Mouse (Mus musculus): ENCODE results near the gene Mrpl9.

The Mrpl9 gene

DNA sequence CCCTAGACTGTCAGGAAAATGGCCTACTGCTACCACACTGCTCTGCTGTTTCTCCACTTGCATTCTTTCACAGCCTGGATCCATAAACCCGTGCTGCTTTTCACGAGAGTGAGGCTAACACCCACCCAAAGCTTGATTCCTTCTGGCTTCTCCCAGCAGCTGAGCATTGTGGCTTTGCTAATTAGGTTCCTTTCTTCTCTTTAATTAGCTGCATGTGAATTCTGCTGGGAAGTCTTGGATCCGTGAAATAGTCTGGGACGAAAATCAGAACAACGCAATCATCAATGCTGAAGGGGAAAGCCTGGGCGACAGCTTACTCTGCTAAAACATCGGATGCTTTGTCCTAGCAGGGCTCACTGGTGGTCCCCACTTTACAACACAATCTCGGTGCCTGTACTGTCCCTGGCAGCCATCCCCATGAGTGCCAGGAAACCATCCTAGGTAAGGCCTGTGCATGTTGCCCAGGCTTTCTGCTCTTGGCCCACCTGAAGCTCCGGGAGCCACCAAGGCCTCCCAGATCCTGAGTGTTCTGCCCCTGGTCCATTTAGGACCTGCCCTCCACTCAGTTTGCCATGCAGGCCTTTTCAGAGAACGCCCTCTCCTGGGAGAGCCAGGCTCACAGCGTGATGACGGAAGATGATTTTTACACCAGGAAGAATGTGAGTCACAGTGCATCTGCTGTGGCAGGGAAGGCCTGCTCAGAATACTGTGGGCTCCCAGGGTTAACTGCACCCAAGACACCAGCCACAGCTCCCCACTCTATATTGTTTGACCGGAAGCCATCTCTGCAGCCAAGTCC lies 22.7 kb downstream of the Mrpl9 start:
- DNase-seq (ENCODE audit: low spot score): no peak

DNA sequence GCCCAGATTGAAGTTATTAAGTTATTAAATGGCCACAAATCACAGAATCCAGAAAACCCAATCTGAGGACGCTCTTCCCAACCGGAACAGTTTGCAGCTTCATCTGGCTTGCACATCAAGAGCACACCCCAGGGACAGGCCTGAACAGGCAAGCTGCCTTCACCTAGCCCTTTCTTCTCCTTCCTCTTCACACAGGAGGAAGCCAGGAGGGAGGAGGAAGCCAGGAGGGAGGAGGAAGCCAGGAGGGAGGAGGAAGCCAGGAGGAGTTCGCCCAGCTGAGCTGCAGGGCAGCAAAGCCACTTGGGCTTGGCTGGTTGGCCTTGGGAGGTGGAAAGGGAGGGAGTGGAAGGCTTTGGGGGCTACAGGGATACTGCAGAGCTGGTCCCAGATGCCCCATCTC lies 25.8 kb downstream of the Mrpl9 start:
- DNase-seq (ENCODE audit: low spot score): no peak

DNA sequence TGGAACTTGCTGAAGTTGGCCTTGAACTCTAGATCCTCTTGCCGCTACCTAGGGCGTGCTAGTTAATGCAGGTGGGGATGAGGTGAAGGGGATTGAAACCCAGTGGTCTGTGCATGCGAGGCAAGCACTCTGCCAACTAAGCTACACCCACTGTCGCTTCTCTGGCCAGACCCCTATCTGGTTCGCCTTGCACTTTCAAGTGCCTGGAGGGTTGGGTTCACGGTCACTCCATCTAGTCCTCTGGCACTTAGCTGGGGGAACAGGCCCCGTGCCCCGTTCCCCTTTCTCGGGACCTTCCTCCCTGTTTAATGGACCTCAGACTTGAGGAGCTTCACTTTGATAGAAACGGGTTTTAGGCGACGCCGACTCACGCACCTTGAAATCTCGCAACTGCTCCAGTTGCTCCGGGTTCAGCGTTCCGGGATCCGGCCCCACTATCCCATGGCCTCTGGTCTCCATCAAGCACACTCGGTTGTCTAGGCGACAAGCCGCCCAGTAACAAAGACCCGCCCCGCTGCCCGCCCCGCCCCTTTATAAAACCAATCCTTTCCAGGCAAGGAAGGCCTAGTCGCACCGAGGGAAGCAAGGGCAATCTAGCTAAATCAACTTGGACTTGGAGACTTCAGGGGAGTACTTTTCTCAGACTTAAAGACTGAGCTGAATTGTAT lies 29.5 kb downstream of the Mrpl9 start:
- peak; percentile 86 for DNase-seq (ENCODE audit: low spot score)

DNA sequence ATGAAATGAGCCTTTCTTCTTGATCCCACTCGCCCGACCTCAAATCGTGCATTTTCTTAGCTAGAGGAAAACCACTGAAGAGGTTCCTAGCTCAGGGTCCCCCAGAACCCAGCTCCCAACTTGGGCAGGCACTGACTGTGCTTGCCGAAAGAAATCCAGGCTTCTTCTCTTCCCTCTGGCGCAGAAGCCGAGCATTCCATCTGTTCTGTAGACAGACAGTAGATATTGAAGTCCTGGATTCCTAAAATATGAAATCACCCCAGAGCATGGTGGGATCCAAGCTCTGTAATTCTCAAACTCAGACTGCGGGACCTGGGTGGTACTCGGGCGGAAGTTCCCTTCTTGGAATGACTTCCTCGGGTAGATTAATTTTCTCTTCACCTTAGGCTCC lies 30.0 kb downstream of the Mrpl9 start:
- DNase-seq (ENCODE audit: low spot score): peak; percentile 12

DNA sequence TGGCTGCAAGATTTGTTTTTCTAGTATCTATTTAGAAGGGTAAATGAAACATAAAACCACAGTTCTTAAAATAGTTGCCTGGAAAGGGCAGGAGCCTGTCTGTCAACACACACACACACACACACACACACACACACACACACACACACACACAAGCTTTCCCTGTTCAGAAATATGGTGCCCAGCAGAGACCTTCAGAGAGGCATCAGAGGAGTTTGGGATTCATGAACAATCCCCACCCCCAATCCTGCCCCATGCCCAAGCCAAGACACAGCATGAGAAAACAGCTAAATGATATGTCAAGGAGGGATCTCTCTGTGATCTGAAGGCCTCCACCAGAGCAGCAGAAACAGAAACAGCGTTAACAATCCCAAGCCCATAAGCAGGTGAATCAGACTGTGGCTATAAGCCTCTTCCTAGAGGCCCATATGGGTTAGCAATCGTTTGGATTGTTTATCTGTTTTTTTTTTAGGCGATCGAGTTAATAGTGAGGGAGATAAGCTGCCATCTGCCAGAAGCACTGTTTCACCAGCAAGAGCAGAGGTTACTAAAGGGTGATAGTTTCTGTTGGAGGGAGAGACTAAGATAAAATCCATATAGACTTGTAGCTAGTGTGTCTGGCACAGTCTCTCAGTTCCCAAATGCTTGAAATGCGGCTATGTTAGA lies 30.6 kb downstream of the Mrpl9 start:
- no peak for DNase-seq (ENCODE audit: low spot score)

DNA sequence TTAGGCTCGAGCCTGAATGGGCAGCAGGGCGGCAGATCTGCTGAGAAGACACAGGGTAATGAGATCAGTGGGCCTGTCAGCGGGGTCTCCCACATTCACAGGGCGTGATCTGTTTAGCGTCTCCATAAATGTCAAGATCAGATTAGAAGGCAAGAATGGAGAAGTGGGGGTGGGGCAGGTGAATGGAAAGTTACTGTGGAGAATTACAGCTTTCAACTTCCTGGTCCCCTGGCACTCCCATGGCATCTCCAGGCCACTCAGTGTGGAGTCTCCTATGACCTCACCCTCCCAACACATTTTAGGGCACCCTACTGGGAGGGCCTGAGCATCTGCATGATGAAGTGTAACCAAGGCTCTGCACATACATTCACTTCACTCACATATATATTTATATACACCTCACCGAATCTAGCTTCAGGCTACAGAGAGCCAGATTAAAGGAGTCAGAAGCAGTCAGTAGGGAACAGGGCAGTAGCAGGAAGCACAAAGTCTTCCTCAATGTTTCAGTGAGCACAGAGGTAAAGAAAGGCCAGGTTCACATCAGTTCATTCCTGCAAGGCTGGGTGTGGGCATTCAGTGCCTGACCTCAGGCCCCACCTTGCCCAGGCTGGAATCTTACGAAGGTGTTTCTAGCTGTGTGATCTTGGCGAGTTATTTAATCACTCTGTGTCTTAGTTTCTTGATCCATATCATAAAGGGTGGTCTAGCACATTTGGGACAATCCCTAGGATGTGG lies 33.4 kb downstream of the Mrpl9 start:
- peak; percentile 36 for DNase-seq (ENCODE audit: low spot score)

DNA sequence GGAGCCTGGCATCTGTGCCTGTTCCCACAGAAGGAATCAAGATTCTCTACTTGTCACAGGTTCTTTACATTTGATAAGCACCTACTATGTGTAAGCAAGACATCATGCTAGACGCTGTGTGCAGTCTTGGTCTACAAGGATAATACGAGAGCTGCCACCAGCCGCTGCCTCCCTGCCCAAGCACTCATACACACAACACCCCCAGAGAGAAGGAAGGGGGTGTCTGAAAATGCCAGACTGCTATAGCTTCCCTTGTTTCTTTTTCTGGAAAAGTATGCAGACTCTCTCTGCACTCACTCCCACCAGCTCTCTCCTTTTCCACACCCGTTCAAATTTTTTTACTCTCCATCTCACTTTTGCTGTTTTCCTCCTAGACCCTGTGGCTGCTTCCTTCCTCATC lies 34.3 kb downstream of the Mrpl9 start:
- no peak for DNase-seq (ENCODE audit: low spot score)

DNA sequence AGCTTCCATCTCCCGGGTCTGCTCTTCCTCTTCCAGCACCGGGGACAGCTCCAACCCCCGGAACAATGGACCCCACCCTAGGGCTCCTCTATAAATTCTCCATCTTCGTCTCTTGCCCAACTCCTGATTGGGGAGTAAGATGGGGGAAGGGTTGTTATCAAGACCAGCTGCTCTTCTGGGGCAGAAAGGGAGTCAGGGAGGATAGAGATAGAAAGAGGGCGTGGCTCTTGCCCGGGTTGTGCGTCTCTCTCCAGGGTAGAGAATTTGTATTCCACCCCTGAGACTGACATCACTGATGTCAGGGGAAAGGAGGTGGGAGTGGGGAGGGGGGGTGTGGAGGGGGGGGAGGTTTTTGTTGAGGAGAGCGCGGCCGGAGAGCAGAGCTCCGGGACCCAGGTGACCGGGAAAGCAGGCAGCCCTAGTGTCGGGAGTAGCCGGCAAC lies 34.9 kb downstream of the Mrpl9 start, which contains the start of gene Celf3:
Gene Celf3 (plus strand): TSS at position 315 of the 442 bp plus-strand sequence.
- DNase-seq (ENCODE audit: low spot score): peak; percentile 79

DNA sequence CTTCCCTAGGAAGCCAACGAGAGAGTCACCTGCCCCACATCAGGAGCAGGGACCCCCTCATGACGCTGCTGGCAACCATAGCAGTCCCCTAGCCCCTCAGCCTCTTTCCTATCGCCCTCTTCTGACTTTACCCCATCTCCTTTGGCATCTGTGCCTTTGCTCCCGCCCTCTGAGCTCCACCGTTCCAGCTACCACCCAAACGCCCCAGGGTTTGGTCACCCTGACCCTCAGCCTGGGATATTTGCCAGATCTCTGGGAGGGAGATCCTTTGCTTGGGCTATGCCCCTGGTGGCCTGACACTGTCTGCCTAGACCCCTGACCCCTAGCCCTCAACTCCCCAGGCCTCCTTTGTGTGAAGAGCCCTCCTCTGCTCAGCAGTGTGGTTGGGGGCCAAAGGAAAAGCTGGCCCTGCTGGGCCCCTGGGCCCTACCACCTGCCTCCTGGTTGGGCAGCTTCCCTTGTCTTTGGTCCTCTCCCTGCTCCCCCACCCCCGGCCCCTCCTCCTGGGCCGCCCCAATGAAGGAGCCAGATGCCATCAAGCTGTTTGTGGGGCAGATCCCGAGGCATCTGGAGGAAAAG lies 35.6 kb downstream of the Mrpl9 start:
- DNase-seq (ENCODE audit: low spot score): peak; percentile 26

DNA sequence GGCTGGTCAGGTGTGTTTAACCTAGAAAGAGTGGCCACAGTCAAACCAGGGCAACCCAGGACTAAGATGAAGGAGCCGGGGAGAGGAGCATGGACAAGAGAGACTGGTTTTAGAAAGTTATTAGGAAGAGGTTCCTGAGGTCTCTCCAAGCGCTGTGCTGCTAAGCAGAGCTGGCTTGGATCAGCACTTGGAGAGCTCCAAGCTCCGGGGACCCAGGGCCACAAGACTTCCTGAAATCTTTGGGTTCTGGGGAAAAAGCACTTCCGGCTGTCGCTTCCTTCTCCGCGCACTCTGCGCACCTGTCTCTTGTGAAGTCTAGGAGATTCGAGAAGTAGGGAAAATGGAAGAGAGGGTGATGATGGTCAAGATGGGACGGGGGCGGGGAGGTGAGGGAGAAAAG lies 36.4 kb downstream of the Mrpl9 start:
- DNase-seq (ENCODE audit: low spot score): peak; percentile 66

DNA sequence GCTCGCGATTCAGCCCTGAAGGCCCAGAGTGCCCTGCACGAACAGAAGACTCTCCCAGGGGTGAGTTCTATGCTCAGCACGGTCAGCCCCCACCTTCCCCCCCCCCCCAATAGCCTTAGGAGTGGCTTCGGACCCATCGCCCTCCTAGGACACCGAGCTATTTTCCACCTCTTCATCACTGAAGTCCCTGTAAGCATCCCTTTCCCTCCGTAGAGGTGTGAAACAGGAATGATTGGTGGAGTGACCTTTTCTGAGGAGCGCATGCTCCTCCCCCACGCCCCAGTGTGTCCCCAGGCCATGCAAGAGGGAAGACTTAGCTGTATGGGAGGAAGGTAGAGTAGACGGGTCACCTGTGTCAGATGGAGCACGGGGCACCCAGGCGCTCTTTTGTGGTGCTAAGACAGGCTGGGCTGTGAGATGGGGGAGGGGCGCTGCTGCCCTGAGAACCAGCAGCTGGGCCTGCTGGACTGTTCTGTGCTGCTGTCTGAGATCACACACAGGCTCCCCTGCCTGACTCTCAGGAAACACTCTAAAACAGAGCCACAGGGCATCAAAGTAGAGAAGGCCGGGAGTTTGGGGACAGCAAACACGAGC lies 37.3 kb downstream of the Mrpl9 start, which contains the start of gene Riiad1:
Gene Riiad1 (minus strand): TSS at position 51 of the 594 bp plus-strand sequence.
- DNase-seq (ENCODE audit: low spot score): peak; percentile 27

DNA sequence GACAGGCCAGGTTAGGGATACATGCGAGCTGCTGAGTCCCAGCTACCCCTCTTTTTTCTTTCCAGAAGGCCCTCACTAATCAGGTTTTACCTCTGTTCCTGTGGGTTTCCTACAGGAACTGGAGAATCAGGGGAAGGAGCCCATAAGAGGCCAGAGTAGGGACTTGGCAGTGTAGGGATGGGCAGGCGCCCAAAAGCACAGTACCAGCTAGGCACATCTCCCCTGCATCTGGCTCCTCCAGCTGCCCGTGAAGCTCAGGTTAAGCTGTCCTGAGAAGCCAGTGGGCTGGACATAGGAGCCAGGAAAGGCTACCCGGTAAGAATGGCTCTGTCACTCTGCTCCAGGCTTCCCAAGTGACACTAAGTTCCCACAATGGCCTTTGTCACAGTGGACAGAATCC lies 38.3 kb downstream of the Mrpl9 start:
- DNase-seq (ENCODE audit: low spot score): no peak

DNA sequence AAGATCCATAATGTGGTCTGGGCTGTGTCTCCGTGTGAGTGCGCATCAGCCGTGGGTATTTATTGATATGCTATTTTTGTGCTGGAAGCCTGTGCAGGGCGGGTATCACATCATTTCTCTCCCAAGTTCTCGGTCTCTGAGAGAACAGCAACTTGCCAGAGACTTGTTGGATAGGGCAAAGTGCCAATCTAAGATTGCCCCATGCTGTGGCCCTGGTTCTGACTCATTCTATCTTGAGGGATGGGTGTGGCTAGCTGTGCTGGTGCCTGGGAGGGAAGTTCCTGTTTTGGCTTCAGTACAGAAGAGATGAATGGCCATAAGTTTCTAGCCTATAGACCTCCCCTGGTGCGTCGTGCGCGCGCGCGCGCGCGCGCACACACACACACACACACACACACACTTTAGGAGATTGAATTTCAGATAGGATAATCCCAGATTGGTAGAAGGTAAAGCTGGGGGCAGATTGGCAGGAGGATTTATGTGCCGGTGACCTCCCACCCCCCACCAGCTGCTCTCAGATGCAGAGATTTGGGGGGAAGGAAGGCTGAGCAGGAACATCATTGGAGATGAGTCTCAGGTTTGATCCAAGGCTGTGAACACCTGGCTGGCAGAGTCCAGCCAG lies 39.8 kb downstream of the Mrpl9 start:
- no peak for DNase-seq (ENCODE audit: low spot score)

DNA sequence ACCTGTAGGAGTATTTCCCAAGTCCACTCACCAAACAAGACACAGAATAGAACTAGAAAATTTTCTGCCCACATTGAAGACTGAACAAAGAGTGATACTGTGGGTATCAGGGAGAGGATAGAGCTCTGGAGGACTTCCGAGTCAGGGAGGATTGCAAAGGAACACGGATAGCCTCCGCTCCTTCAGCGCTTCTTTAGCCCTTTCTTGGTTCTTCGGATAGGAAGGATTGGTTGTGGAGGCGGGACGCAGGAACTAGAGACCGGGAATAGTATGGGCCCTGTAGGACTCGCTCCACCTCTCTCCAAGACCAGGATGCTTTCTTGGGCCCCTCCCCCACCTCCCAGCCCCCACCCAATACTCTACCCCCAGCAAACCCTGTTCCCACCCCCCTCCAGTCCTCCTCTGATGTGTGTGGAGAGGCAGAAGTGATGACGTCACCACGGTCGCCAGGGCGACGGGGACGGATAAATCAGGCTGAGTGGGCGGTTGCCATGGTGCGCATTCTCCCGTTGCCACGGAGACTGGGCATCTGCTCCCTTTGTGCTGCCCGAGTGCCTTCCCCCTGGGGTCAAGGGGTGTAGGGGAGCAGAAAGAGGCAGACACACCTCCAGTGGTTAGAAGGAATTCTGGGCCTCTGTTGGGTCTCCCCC lies 40.8 kb downstream of the Mrpl9 start:
- DNase-seq (ENCODE audit: low spot score): peak; percentile 94

DNA sequence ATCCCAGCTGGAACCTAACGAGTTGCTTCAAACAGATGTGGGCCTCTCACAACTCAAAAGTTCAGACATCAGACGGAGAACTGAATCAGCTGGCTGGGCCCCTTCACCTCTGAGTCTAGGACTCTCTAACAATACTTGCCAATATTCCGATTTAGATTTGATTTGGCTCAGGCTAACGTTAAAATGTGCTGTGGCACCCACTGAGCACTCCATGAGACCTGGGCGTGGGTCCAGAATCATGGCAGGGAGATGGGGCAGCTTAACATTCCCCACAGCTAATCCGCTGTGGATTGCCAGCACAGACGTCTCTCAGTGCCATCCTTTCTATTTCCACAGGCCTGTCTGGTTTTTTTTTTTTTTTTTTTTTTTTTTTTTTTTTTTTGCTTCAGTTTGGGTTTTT lies 42.8 kb downstream of the Mrpl9 start:
- no peak for DNase-seq (ENCODE audit: low spot score)

DNA sequence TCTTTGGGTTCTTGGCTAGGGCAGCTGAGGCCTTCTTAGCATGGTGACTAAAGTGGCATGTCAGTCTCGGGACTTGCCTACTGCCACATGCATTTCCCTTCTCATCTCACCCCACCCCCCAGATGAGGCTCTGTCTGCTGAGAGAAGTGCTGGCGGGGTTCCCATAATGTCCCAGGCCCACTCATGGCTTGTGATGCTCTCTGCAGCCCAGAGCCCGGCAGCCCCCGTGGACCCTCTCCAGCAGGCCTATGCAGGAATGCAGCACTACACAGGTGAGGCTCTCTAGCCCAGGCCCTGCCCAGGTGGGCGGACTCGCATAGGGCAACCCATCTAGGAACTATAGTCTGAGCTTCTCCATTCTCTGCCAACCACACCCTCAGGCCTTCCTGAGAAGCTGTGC lies 44.5 kb downstream of the Mrpl9 start:
- no peak for DNase-seq (ENCODE audit: low spot score)

DNA sequence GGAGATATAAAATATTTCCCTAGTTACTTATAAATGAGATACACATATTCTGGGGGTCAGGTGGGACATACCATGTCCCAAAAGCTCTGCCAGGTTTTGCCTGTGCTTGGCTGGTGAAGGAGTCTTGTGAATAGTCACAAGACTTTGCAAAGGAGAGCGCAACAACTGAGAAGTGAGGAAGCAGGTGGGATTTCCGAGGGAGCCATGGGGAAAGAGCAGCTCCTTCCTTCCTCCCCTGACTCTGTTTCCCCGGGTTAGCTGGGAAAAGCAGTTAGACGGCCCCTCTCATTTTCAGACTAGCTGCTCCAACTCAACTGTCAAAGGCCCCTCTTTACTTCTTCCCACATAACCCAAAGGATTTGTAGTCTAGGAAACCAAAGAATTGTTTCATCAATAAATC lies 54.0 kb downstream of the Mrpl9 start:
- no peak for DNase-seq (ENCODE audit: low spot score)
